Mouse (Mus musculus) heart, embryonic 13.5 days (tissue): Measurements from ENCODE around the gene Def6. TPM values are rescaled to one million over a fixed set of nuclear protein-coding genes. Genes with fewer than 3 reads are reported as not detected.

Experiments used
- ATAC-seq: fragments of 200-750 bp; cut with Nextera tagmentation; 2 replicates; pipeline ENCODE4 v1.8.0; 2017; ENCODE audit warnings: moderate TSS enrichment; ENCODE audit not compliant: insufficient number of reproducible peaks, low FRiP score, low TSS enrichment; ENCODE audit errors: extremely low read depth
- H3K27ac ChIP-seq: fragments of 300-500 bp; sonication (generic); replicated peaks from 2 replicates; pipeline ENCODE4 v1.5.1; 2015; ENCODE audit warnings: moderate library complexity, mild to moderate bottlenecking, inconsistent platforms
- H3K27me3 ChIP-seq: fragments of 300-500 bp; sonication (generic); replicated peaks from 2 replicates; pipeline ENCODE4 v1.6.1; 2015; ENCODE audit warnings: mild to moderate bottlenecking, inconsistent platforms
- H3K36me3 ChIP-seq: fragments of 300-500 bp; sonication (generic); 2 replicates; pipeline ENCODE4 v1.6.1; 2015; ENCODE audit warnings: mild to moderate bottlenecking, inconsistent platforms
- H3K4me1 ChIP-seq: fragments of 300-500 bp; sonication (generic); 2 replicates; pipeline ENCODE4 v1.6.1; 2015; ENCODE audit warnings: inconsistent platforms
- H3K4me2 ChIP-seq: fragments of 300-500 bp; sonication (generic); 2 replicates; pipeline ENCODE4 v1.6.1; 2015; ENCODE audit warnings: inconsistent platforms, mild to moderate bottlenecking, moderate library complexity
- H3K4me3 ChIP-seq: fragments of 300-500 bp; sonication (generic); 2 replicates; pipeline ENCODE4 v1.5.1; 2015; ENCODE audit warnings: moderate library complexity, mild to moderate bottlenecking, inconsistent platforms
- H3K9ac ChIP-seq: fragments of 300-500 bp; sonication (generic); 2 replicates; pipeline ENCODE4 v1.6.1; 2015; ENCODE audit warnings: inconsistent platforms, mild to moderate bottlenecking, moderate library complexity
- H3K9me3 ChIP-seq: fragments of 300-500 bp; sonication (generic); 2 replicates; pipeline ENCODE4 v1.6.1; 2016; ENCODE audit warnings: inconsistent platforms
- WGBS: fragments of 180-500 bp; shearing (Covaris S2); methylation state at CpG from one replicate; pipeline ENCODE4 v1.1.7; 2015; ENCODE audit warnings: mixed read lengths; 5-methylcytosine and 5-hydroxymethylcytosine counted together
- polyA plus RNA-seq: library from polyadenylated mRNA; unstranded; fragments of >200 nt; fragmentation: Nextera tagmentation; extraction: Ambion mirVana; gene quantifications from 2 replicates; pipeline ENCODE4 v1.2.1, GENCODE M21; 2015

Def6 gene
- polyA plus RNA-seq, 1 experiment from 2014 or later = 3.0 TPM

DNA sequence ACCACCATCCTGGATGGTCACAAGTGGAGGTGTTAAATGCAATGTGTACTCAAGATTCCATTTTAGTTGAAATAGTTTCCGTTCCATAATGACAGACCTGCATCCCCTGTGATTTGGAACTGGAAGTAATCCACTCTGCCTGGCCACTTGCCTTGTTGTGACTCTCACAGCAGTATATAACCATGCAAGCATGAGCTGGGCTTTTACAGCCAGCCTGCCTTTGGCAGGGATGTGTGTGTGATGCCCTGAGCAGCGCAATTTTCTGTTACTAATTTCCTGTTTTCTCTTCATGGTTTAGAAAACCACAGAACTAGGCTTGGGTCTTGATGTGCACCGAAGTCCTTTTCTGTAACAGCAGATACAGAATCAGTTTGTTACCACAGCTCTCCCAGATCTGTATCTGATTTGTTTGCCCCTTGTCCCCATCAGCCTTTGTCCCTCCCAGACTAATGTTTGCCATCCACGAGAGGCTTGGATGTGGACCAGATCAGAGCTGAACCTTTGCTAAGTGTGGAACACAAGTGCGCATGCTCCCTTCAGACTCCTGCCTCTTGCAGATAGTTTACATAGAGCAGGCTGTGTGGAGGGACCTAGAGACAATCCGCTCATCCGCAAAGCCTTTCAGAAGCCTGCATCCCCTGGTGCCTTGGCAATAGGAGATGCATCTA, 22.5 kb upstream of the Def6 start:
- ATAC-seq = no peak
- Histone ChIP-seq H3K9ac (no peak overlapping the region), H3K27ac (no peak overlapping the region), H3K36me3 (peaks cover 6% of the 10 kb centered on the region), H3K9me3 (no peaks in the 10 kb centered on the region), H3K4me3 (no peak overlapping the region), H3K4me1 (peaks cover 57% of the 10 kb centered on the region), H3K4me2 (no peak overlapping the region), H3K27me3 (no peaks in the 10 kb centered on the region)
- WGBS = 59% methylated on average over 7 of the region's 7 CpGs

DNA sequence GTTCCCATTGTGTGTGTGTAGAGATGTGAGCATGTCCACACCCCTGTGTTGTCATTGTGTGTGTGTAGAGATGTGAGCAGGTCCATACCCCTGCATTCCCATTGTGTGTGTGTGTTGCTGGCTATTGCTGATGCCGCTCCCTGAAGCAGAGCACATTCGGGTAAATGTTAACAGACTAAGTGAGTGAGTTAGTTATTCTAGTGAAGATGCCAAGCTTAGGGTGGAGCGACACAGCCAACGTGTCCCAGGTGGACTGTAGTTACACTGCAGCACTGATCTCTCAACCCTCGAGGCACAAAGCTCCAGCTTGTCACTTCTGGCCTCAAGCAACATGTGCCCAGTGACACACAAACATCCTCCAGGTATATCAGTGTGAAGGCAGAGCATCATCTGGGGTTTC, 19.3 kb upstream of the Def6 start:
- no peak overlapping the region for H3K27ac ChIP-seq
- no peak overlapping the region for H3K4me2 ChIP-seq
- no peaks in the 10 kb centered on the region for H3K9me3 ChIP-seq
- no peak overlapping the region for H3K9ac ChIP-seq
- H3K4me3 ChIP-seq = no peak overlapping the region
- H3K27me3 ChIP-seq = no peaks in the 10 kb centered on the region
- H3K36me3 ChIP-seq = peaks cover 37% of the 10 kb centered on the region
- 80% methylated on average over 5 of the region's 5 CpGs for WGBS
- no peak for ATAC-seq
- H3K4me1 ChIP-seq = peaks cover 25% of the 10 kb centered on the region

- 48% methylated on average over 1 of the region's 1 CpGs for WGBS
- H3K9ac ChIP-seq = no peak overlapping the region
- H3K27me3 ChIP-seq = no peaks in the 10 kb centered on the region
- H3K27ac ChIP-seq = no peak overlapping the region
- H3K4me3 ChIP-seq = no peak overlapping the region
- H3K4me2 ChIP-seq = no peak overlapping the region
- peaks cover 74% of the 10 kb centered on the region for H3K36me3 ChIP-seq
- H3K4me1 ChIP-seq = no peaks in the 10 kb centered on the region
- H3K9me3 ChIP-seq = no peaks in the 10 kb centered on the region
- ATAC-seq = no peak
These were observed 14.8 kb upstream of the Def6 start for GRCm38 (mm10) chr17:28192754-28193153.

DNA sequence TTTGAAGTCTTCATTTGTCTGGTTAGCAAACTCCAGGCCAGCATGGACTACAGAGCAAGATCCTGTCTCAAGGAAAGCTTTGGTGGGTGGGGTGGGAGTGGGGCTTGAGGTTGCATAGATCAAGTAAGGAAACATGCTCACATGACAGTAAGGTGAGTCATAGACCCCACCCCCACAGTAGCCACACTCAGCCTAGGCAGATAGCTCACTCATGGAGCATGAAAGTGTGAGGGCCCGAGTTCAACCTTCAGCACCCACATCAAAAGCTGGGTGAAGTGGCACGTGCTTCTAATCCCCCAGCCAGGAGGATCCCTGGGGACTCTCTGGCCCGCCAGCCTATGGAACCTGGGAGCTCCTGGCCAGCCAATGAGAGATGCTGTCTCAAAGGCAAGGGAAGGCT, 14.0 kb upstream of the Def6 start:
- no peak for ATAC-seq
- H3K27me3 ChIP-seq = no peaks in the 10 kb centered on the region
- H3K27ac ChIP-seq = no peak overlapping the region
- no peak overlapping the region for H3K4me2 ChIP-seq
- no peaks in the 10 kb centered on the region for H3K9me3 ChIP-seq
- H3K4me3 ChIP-seq = no peak overlapping the region
- peaks cover 82% of the 10 kb centered on the region for H3K36me3 ChIP-seq
- H3K9ac ChIP-seq = no peak overlapping the region
- no peaks in the 10 kb centered on the region for H3K4me1 ChIP-seq
- 71% methylated on average over 3 of the region's 3 CpGs for WGBS

DNA sequence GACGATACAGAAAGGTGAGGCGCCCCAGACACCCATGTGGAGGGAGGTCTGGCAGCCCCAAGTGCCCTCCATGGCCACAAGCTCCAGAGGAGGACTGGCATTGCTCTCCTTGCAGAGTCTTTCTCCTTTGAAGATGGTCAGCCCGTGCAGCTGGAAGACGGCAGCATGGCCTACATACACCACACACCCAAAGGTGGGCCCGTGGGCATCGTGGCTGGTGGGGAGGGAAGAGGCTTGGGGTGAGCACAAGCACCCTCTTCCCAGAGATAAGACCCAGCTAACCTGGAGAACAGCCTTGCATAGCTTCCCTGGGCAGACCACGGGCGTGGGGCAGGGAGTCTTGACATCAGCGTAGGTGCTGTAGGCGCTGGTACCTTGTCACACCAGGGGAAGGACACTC, 12.5 kb upstream of the Def6 start:
- no peak overlapping the region for H3K9ac ChIP-seq
- H3K9me3 ChIP-seq = no peaks in the 10 kb centered on the region
- ATAC-seq = no peak
- H3K4me1 ChIP-seq = no peaks in the 10 kb centered on the region
- 87% methylated on average over 10 of the region's 10 CpGs for WGBS
- no peak overlapping the region for H3K4me3 ChIP-seq
- H3K4me2 ChIP-seq = no peak overlapping the region
- no peak overlapping the region for H3K27ac ChIP-seq
- peaks cover 88% of the 10 kb centered on the region for H3K36me3 ChIP-seq
- H3K27me3 ChIP-seq = no peaks in the 10 kb centered on the region

- no peak for ATAC-seq
These were observed 9.9 kb upstream of the Def6 start for GRCm38 (mm10) chr17:28197646-28198045.

GRCm38 (mm10) chr17:28201982-28202381, 5.6 kb upstream of the Def6 start:
- Histone ChIP-seq H3K4me1 (peaks cover 8% of the 10 kb centered on the region), H3K9me3 (no peaks in the 10 kb centered on the region), H3K27ac (no peak overlapping the region), H3K9ac (no peak overlapping the region), H3K4me2 (no peak overlapping the region), H3K27me3 (no peaks in the 10 kb centered on the region), H3K4me3 (no peak overlapping the region), H3K36me3 (peaks cover 68% of the 10 kb centered on the region)
- ATAC-seq = no peak
- 78% methylated on average over 14 of the region's 14 CpGs for WGBS

More at GRCm38 (mm10) chr17:28197646-28198045, 9.9 kb upstream of the Def6 start:
- Histone ChIP-seq H3K36me3 (peaks cover 90% of the 10 kb centered on the region), H3K4me2 (no peak overlapping the region), H3K4me1 (no peaks in the 10 kb centered on the region), H3K9me3 (no peaks in the 10 kb centered on the region), H3K9ac (no peak overlapping the region), H3K4me3 (no peak overlapping the region), H3K27ac (no peak overlapping the region), H3K27me3 (no peaks in the 10 kb centered on the region)
- 75% methylated on average over 18 of the region's 18 CpGs for WGBS

GRCm38 (mm10) chr17:28204052-28204720, 3.4 kb upstream of the Def6 start:
- 39% methylated on average over 14 of the region's 14 CpGs for WGBS
- H3K27me3 ChIP-seq = 0 out of 2 replicates have a peak, but pooled peaks cover 3% of the 10 kb centered on the region
- no peak for ATAC-seq
- H3K9me3 ChIP-seq = no peaks in the 10 kb centered on the region
- H3K4me3 ChIP-seq = no peak overlapping the region
- no peak overlapping the region for H3K27ac ChIP-seq
- H3K4me2 ChIP-seq = no peak overlapping the region
- no peak overlapping the region for H3K9ac ChIP-seq
- peaks cover 49% of the 10 kb centered on the region for H3K36me3 ChIP-seq
- peaks cover 19% of the 10 kb centered on the region for H3K4me1 ChIP-seq

GRCm38 (mm10) chr17:28205443-28205842, 2.1 kb upstream of the Def6 start:
- 87% methylated on average over 8 of the region's 8 CpGs for WGBS
- Histone ChIP-seq H3K4me1 (peaks cover 19% of the 10 kb centered on the region), H3K4me3 (no peak overlapping the region), H3K9ac (no peak overlapping the region), H3K36me3 (peaks cover 38% of the 10 kb centered on the region), H3K27ac (no peak overlapping the region), H3K27me3 (0 out of 2 replicates have a peak, but pooled peaks cover 3% of the 10 kb centered on the region), H3K9me3 (no peaks in the 10 kb centered on the region), H3K4me2 (no peak overlapping the region)
- no peak for ATAC-seq

GRCm38 (mm10) chr17:28207092-28207491, 486 bp upstream of the Def6 start:
- Histone ChIP-seq H3K36me3 (peaks cover 21% of the 10 kb centered on the region), H3K4me1 (peaks cover 19% of the 10 kb centered on the region), H3K9ac (peak overlapping the region; percentile 77), H3K9me3 (no peaks in the 10 kb centered on the region), H3K4me2 (peak overlapping the region; percentile 72), H3K27ac (peak overlapping the region; percentile 76), H3K27me3 (0 out of 2 replicates have a peak, but pooled peaks cover 3% of the 10 kb centered on the region), H3K4me3 (no peak overlapping the region)
- ATAC-seq = no peak
- 57% methylated on average over 8 of the region's 8 CpGs for WGBS

DNA sequence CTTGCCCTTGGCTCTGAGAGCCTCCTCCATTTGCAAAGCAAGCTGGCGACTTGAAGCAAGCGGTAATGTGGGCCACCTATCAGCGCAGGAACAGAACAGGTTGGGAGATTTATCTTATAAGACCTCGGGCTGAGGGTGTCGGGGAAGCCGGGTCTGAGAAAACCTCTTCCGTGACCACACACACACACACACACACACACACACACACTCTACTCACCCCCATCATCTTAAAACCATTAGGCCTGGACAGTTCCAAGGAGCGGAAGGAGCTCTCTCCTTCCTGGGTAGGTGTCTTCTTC, 685 bp downstream of the Def6 start:
- H3K4me3 ChIP-seq = peak overlapping the region; percentile 47
- peak overlapping the region; percentile 77 for H3K9ac ChIP-seq
- 0 out of 2 replicates have a peak, but pooled peaks cover 3% of the 10 kb centered on the region for H3K27me3 ChIP-seq
- peak overlapping the region; percentile 72 for H3K4me2 ChIP-seq
- 69% methylated on average over 8 of the region's 8 CpGs for WGBS
- H3K36me3 ChIP-seq = peaks cover 9% of the 10 kb centered on the region
- H3K27ac ChIP-seq = no peak overlapping the region; the same call in 1 of the 2 replicates
- no peaks in the 10 kb centered on the region for H3K9me3 ChIP-seq
- peaks cover 19% of the 10 kb centered on the region for H3K4me1 ChIP-seq
- no peak for ATAC-seq
